Mouse (Mus musculus) neural tube, embryonic 14.5 days (tissue): Measurements from ENCODE around the gene Tmod4. TPM values are rescaled to one million over a fixed set of nuclear protein-coding genes. Genes with fewer than 3 reads are reported as not detected.
A peak's percentile ranks its signal among the peaks of the same experiment; 100 is the strongest.

Experiments used
- ATAC-seq: fragments of 200-750 bp; cut with Nextera tagmentation; 2 replicates; pipeline ENCODE4 v1.8.0; 2017; ENCODE audit warnings: low read depth, mild to moderate bottlenecking, moderate TSS enrichment, moderate library complexity
- H3K27ac ChIP-seq: fragments of 300-500 bp; sonication (generic); 2 replicates; pipeline ENCODE4 v1.5.1; 2014; ENCODE audit warnings: low read depth, mild to moderate bottlenecking, control low read depth, low read length, moderate library complexity, mixed read lengths
- H3K27me3 ChIP-seq: fragments of 300-500 bp; sonication (generic); 2 replicates; pipeline ENCODE4 v1.6.1; 2014; ENCODE audit warnings: low read length; ENCODE audit not compliant: control insufficient read depth, insufficient read depth
- H3K36me3 ChIP-seq: fragments of 300-500 bp; sonication (generic); 2 replicates; pipeline ENCODE4 v1.6.1; 2014; ENCODE audit warnings: low read length, mixed read lengths; ENCODE audit not compliant: control insufficient read depth, insufficient read depth
- H3K4me1 ChIP-seq: fragments of 300-500 bp; sonication (generic); 2 replicates; pipeline ENCODE4 v1.6.1; 2014; ENCODE audit warnings: low read length; ENCODE audit not compliant: control insufficient read depth, insufficient read depth
- H3K4me2 ChIP-seq: fragments of 300-500 bp; sonication (generic); 2 replicates; pipeline ENCODE4 v1.6.1; 2014; ENCODE audit warnings: mild to moderate bottlenecking, low read depth, low read length, control low read depth
- H3K4me3 ChIP-seq: fragments of 300-500 bp; sonication (generic); 2 replicates; pipeline ENCODE4 v1.5.1; 2014; ENCODE audit warnings: low read depth, low read length, control low read depth, mixed read lengths
- H3K9ac ChIP-seq: fragments of 300-500 bp; sonication (generic); replicated peaks from 2 replicates; pipeline ENCODE4 v1.6.1; 2014; ENCODE audit warnings: low read depth, mild to moderate bottlenecking, control low read depth, low read length, mixed read lengths
- H3K9me3 ChIP-seq: fragments of 300-500 bp; sonication (generic); 2 replicates; pipeline ENCODE4 v1.6.1; 2016; ENCODE audit warnings: low read length; ENCODE audit not compliant: control insufficient read depth
- WGBS: fragments of 180-500 bp; shearing (Covaris S2); extraction: QIAGEN DNeasy Blood & Tissue Kit; methylation state at CpG from one replicate; pipeline ENCODE4 v1.1.7; 2014; 5-methylcytosine and 5-hydroxymethylcytosine counted together
- polyA plus RNA-seq: library from polyadenylated mRNA; unstranded; fragments of >200 nt; fragmentation: Nextera tagmentation; extraction: Ambion mirVana; gene quantifications from 2 replicates; pipeline ENCODE4 v1.2.1, GENCODE M21; 2014

The Tmod4 gene
- polyA plus RNA-seq, 1 experiment from 2014 or later = 0.98 TPM

DNA sequence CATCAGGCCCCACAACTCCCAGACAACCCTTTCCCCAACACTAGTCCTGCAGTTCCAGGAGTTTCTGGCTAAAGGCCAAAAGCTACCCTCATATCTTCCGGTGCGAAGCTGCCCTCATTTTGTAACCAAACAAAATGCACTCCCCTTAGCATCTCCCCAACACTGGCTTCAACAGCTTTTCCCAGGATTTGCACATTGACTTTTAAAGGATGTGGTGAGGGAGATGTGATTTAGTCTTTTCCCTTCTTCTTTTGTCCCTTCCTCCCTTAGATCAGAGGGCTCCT, 38.0 kb downstream of the Tmod4 start:
- 20% methylated on average over 2 of the region's 2 CpGs for WGBS

DNA sequence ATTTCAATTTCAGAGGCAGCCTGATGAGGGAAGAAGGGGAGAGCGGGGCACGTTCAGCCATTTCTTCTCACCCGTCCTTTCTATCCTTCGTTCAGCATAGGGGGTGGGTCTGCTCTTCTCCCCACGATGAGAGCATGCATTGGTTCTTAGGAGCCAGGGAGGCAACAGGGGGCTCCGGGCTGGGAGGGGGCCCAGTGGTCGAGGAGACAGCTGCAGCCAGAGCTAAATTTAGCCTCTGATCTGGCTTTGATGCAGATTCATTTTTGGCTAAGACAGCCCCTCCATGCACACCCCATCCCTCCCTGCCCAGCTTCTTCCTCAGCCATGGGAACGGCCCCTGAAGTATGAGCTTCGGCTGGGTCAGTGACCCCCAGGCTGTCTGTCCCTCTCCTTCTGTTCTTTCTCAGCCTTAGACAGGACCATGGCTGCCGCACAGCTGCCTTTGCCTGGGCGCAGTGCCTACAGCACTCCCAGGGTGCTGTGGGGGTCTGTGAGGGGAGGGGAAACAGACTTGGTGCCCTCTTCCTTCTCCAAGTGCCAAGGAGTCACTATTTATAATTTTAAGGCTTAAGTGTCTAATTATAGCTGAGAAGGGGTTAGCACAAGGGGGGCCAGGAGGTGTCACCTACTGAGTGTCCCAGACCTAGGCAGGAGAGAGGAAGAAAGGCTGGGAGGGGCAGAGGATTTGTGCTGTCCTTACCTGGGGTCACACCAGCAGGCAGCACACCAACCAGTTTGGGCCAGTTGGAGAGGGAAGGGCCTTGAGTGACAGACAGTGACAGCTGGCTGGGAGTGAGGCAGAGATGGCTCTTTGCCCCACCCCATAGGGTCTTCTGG, 39.4 kb downstream of the Tmod4 start:
- ATAC-seq = no peak
- Histone ChIP-seq H3K27me3 (peaks cover 3% of the 10 kb centered on the region; the same call in 1 of the 2 replicates), H3K4me1 (peaks cover 24% of the 10 kb centered on the region), H3K27ac (no peak overlapping the region), H3K4me2 (peak overlapping the region; percentile 78), H3K4me3 (peak overlapping the region; percentile 60; the same call in 1 of the 2 replicates), H3K9ac (peak overlapping the region; percentile 34; the same call in 1 of the 2 replicates), H3K36me3 (peaks cover 41% of the 10 kb centered on the region), H3K9me3 (no peaks in the 10 kb centered on the region)
- 51% methylated on average over 11 of the region's 11 CpGs for WGBS

More for the DNA sequence above, 38.0 kb downstream of the Tmod4 start:
- H3K27ac ChIP-seq = peak overlapping the region; percentile 65; the same call in 1 of the 2 replicates
- ATAC-seq = no peak
- peaks cover 28% of the 10 kb centered on the region for H3K36me3 ChIP-seq
- peaks cover 24% of the 10 kb centered on the region for H3K4me1 ChIP-seq
- no peaks in the 10 kb centered on the region for H3K9me3 ChIP-seq
- H3K9ac ChIP-seq = peak overlapping the region; percentile 64
- no peaks in the 10 kb centered on the region; the same call in 1 of the 2 replicates for H3K27me3 ChIP-seq
- H3K4me2 ChIP-seq = peak overlapping the region; percentile 78
- H3K4me3 ChIP-seq = peak overlapping the region; percentile 60

DNA sequence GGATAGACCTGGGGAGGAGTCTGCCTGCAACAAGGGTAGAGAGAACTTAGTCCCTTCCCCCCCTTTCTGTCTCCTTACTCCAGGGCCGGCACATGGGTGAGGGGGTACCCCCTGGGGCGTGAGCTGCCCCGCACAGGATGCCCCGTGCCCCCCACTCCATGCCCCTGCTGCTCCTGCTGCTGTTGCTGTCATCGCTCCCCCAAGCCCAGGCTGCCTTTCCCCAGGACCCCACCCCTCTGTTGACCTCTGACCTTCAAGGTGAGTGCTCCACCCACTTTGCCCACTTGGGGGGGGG, 39.9 kb downstream of the Tmod4 start:
- H3K27ac ChIP-seq = no peak overlapping the region
- H3K27me3 ChIP-seq = peaks cover 4% of the 10 kb centered on the region; the same call in 1 of the 2 replicates
- H3K36me3 ChIP-seq = peaks cover 47% of the 10 kb centered on the region
- peaks cover 24% of the 10 kb centered on the region for H3K4me1 ChIP-seq
- ATAC-seq = no peak
- no peak overlapping the region for H3K4me3 ChIP-seq
- H3K4me2 ChIP-seq = peak overlapping the region; percentile 78; the same call in 1 of the 2 replicates
- no peak overlapping the region for H3K9ac ChIP-seq
- 72% methylated on average over 5 of the region's 5 CpGs for WGBS
- no peaks in the 10 kb centered on the region for H3K9me3 ChIP-seq

DNA sequence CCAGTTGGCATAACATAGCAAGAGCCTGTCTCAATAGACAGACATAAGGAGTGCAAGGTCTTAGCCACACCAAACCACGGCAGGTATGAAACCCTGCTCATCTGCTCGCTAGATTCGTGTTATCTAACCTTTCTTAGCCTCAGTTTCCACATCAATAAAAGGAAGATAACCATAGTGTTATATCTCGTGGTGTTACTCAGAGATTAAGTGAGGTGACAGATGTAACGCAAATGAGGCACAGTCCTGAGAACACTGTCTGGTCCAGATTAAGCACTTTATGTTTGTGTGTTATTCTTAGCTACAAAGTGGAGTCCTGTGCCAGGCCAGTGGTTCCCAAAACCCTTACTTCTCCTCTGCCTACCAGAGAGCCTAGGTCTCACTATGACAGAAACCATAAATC, 40.6 kb downstream of the Tmod4 start:
- no peaks in the 10 kb centered on the region for H3K9me3 ChIP-seq
- no peak overlapping the region for H3K4me2 ChIP-seq
- H3K27me3 ChIP-seq = peaks cover 9% of the 10 kb centered on the region
- H3K4me3 ChIP-seq = no peak overlapping the region
- H3K27ac ChIP-seq = no peak overlapping the region
- H3K4me1 ChIP-seq = peaks cover 24% of the 10 kb centered on the region
- H3K9ac ChIP-seq = no peak overlapping the region
- peaks cover 53% of the 10 kb centered on the region for H3K36me3 ChIP-seq
- ATAC-seq = no peak
- WGBS = 90% methylated on average over 5 of the region's 5 CpGs

DNA sequence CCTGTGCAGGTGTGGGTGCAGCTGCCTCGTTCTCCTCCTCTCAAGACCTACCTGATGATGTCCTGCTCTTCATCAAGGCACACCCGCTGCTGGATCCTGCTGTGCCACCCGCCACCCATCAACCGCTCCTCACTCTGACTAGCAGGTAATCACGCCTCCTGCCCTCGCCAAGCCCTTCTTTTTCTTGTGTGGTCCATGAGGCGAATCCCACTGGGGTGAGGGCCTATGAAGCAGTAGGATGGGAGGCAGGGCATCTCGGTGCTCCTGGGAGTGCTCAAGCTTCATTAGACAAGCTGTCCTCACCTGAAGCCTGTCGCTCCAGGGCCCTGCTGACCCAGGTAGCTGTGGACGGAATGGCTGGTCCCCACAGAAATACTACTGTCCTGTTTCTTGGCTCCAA, 45.7 kb downstream of the Tmod4 start:
- no peaks in the 10 kb centered on the region for H3K9me3 ChIP-seq
- no peak overlapping the region for H3K9ac ChIP-seq
- no peak for ATAC-seq
- H3K27me3 ChIP-seq = peaks cover 19% of the 10 kb centered on the region
- peaks cover 9% of the 10 kb centered on the region; the same call in 1 of the 2 replicates for H3K4me1 ChIP-seq
- peaks cover 79% of the 10 kb centered on the region for H3K36me3 ChIP-seq
- H3K27ac ChIP-seq = no peak overlapping the region
- H3K4me2 ChIP-seq = no peak overlapping the region
- H3K4me3 ChIP-seq = no peak overlapping the region
- WGBS = 90% methylated on average over 10 of the region's 10 CpGs

DNA sequence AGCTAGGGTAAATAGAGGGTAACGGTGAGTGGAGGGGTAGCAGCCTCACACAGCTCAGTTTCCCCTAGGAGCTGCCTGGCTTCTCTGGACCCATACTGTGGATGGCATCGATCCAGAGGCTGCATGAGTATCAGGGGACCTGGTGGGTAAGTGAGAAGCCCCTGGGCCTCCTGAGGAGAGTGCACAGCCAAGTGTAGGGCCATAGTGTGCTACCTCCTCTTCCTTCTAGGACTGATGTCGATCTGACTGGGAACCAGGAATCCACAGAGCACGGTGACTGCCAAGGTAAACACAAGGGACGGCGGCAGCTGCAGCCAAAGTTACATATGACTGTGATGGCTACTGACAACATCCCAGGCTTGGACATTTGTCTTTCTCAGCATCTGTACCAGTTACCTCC, 46.8 kb downstream of the Tmod4 start:
- WGBS = 81% methylated on average over 6 of the region's 6 CpGs
- Histone ChIP-seq H3K4me3 (no peak overlapping the region), H3K36me3 (peaks cover 69% of the 10 kb centered on the region), H3K4me2 (no peak overlapping the region), H3K4me1 (peaks cover 9% of the 10 kb centered on the region; the same call in 1 of the 2 replicates), H3K27ac (no peak overlapping the region), H3K9me3 (no peaks in the 10 kb centered on the region), H3K27me3 (peaks cover 19% of the 10 kb centered on the region), H3K9ac (no peak overlapping the region)
- no peak for ATAC-seq

DNA sequence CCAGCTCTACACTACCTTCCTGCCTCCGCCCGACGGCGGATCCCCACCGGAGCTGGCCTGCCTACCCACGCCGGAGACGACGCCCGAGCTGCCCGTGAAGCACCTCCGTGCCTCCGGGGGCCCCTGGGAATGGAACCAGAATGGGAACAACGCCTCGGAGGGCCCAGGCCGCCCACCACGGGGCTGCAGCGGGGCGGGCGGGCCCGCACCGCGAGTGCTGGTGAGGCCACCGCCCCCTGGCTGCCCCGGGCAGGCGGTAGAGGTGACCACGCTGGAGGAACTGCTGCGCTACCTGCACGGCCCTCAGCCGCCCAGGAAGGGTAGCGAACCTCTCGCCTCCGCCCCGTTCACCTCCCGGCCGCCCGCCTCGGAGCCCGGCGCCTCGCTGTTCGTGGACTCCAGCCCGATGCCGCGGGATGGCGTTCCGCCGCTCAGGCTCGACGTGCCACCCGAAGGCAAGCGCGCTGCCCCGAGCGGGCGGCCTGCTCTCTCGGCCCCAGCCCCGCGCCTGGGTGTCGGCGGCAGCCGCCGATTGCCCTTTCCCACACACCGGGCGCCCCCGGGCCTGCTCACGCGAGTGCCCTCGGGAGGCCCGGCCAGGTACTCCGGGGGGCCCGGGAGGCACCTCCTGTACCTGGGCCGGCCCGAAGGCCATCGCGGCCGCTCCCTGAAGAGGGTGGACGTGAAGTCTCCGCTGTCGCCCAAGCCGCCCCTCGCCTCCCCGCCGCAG, 48.4 kb downstream of the Tmod4 start:
- Histone ChIP-seq H3K4me2 (no peak overlapping the region), H3K27ac (no peak overlapping the region), H3K36me3 (peaks cover 54% of the 10 kb centered on the region), H3K4me3 (no peak overlapping the region), H3K27me3 (peaks cover 19% of the 10 kb centered on the region), H3K9me3 (no peaks in the 10 kb centered on the region), H3K9ac (no peak overlapping the region), H3K4me1 (peaks cover 9% of the 10 kb centered on the region; the same call in 1 of the 2 replicates)
- ATAC-seq = no peak
- WGBS = 16% methylated on average over 78 of the region's 84 CpGs

DNA sequence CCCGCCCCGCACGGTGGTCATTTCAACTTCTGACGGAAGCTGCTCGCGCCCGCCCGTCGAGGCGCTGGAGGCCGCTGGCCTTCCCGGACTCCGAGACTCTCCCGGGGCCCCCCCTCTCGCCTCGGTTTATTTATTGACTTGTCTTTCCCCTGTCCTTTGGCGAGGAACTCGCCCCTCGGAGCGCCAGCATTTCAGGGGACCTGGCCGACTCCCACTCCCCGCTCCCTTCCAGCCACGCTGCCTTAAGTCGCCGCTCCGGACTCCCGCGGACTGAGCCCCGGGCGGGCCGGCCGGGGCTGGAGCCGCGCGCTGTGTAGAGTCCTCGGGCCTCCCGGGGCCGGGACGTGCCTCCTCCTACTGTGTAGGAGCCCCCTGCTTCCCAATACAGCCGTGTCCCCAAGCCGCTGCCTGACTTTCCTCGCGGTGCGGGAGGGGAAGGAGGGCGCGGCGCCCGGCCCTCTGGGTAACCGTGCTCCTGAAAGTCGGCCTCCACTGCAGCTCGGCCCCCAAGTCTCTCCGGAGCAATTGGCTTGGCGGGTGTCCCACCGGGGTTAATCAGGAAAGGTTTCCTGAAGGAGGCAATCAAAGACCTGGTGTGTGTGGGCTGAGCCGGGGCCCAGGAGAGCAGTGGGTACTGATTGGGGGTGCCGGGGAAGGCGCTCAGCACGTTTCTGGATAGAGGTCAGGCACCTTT, 49.1 kb downstream of the Tmod4 start:
- no peaks in the 10 kb centered on the region for H3K9me3 ChIP-seq
- H3K27me3 ChIP-seq = peaks cover 18% of the 10 kb centered on the region
- H3K4me1 ChIP-seq = peaks cover 9% of the 10 kb centered on the region; the same call in 1 of the 2 replicates
- H3K36me3 ChIP-seq = peaks cover 47% of the 10 kb centered on the region
- H3K4me3 ChIP-seq = peak overlapping the region; percentile 7; the same call in 1 of the 2 replicates
- no peak overlapping the region for H3K27ac ChIP-seq
- 7% methylated on average over 53 of the region's 58 CpGs for WGBS
- 0 out of 2 replicates have a peak overlapping the region, but pooled peaks have one; percentile 25 for H3K9ac ChIP-seq
- peak overlapping the region; percentile 26; the same call in 1 of the 2 replicates for H3K4me2 ChIP-seq
- peak; percentile 38; the same call in 1 of the 2 replicates for ATAC-seq
